Mouse (Mus musculus) lung, postnatal 36 days (tissue): ENCODE results near the gene Tex38.

Experiments
- DNase-seq: peaks from one replicate; pipeline ENCODE4 v3.0.0; 2022; ENCODE audit warnings: mixed read lengths

Gene Tex38

GRCm38 (mm10) chr4:115780918-115781317, at the start of gene Tex38:
Tex38 (minus strand) TSS chr4:115781018.
- DNase-seq, result no peak

DNA sequence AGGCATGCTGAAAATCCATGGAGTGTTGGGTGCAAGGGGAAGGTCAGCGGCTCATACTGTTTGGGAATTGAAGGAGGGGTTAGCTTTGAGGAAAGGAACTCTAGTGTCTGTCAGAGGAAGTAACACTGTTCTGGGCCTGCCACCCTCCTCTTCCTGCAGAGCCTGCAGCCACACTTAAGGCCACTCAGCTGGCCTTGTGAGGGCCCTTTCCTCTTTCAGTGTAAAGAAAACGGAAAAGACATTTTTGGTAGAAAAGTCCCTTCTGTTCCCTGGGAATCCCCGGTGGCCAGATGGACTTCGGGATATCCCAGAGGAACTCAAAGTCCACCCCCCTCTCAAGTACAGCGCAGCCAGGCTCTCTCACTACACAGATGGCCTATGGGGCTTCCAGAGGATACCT, 49.7 kb upstream of the Tex38 start:
- DNase-seq, result no peak

DNA sequence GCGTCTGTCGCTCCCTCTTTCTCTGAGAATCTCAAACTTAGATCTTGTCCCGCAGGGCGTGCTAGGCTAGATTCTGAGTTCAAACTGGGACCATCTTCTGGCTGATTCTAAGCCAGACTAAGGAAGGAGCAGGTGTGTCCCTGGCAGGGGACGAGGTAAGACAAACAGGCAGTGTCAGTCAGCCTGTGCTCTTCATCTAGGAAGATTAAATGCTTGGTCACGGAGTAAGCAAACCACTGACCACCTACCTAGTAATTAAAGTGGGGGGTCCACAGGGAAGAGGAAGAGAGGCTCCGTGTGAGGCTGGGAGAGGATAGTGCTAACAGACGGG, 47.7 kb upstream of the Tex38 start:
- no peak for DNase-seq

GRCm38 (mm10) chr4:115827888-115828571, 47.2 kb upstream of the Tex38 start, which contains the start of gene Mob3c:
Mob3c (plus strand) TSS chr4:115828092.
- DNase-seq, result peak; percentile 92

DNA sequence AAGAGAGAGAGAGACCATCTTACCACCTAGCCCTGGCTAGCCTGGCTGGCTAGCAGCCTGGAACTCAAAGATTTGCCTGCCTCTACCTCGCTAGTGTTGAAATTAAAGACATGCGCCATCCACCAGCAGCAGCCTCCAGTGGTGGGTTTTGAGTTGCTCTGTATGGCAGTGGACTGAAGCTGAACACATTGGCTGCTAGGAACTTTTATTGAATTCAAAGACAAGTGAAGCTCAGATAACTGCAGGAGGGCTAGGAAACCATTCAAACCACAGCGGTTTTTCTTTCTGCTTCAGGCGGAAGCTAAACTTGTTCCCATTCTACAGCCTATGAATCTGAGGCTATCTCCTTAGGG, 46.7 kb upstream of the Tex38 start:
- DNase-seq, result no peak

- no peak for DNase-seq
Observed at GRCm38 (mm10) chr4:115827066-115827465, 46.2 kb upstream of the Tex38 start.

DNA sequence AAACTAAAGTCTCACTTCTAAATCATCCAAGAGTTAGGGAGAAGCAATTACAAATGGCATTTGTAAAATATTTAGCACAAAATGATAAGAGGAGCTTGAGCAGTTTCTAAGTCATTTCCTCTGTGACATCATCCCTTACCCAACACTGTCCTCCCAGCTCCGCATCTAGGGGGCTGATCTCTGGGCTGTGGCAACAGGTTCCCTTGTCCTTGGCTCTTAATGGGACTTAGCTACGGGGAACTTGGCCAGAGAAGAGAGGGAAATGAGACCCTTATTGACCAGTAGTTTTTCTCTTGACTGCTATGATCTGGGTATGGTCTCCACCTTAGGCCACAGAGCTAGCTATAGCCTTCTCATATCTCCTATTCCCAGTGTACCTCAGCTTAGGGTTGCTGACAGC, 44.5 kb upstream of the Tex38 start:
- DNase-seq, result no peak

DNA sequence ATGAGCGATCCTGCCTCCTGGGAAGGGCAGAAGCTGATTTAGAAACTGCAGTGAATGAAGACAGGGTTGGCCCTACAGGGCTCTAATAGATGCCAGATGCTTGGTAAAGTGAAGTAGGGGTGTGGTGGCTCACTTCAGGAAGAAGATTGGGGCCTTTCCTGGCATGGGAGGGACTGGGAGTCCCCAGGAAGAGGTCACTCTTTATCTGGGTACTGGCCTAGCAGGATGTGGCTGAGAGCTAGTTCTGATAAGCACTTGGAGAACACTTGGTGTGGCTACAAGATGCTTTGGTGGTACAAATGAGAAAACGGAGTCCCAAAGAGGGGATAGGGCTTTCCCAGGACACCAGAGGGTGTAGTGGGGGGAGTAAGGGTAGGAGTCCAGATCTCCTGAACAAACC, 43.4 kb upstream of the Tex38 start:
- peak; percentile 61 for DNase-seq

DNA sequence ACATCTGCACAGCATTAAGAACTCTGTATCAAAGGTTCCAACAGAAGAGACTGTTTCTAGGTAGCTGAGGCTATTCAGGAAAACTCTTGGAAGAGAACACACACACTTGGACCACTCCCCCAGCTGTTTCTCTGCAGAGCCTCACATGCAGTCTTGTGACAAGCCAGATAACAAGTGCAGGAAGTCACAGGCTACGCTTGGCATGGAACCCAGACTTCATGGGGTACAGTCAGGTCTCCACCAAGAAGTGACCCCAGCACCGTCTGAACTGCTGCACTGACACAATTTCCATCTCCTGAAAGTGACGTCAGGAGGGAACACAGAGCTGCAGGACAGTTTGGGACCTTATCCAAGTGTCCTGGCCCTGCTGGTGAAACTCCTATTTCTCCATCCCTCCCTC, 41.1 kb upstream of the Tex38 start:
- DNase-seq, result peak; percentile 76

DNA sequence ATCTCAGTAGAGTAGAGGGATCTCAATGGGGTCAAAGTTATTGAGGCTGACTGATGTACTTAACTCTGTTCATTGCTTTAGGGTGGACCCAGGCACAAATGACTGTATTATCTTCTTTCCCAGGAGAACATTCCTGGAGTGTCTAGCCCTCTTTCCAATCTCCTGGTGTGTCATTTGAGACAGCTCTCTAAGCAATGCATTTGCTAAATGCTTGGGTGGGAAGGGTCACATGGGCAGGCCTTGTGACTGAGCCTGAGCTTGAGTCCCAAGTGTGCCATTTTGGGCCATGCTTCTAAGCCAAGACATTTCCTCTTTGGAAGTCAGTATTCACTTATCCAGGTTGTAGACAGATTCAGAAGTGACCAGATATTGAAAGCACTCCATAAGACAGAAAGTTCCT, 40.6 kb upstream of the Tex38 start:
- DNase-seq, result no peak

- DNase-seq, result no peak
Observed at GRCm38 (mm10) chr4:115820944-115821343, 40.1 kb upstream of the Tex38 start.

- no peak for DNase-seq
Observed at GRCm38 (mm10) chr4:115820199-115820598, 39.4 kb upstream of the Tex38 start.

- no peak for DNase-seq
Observed at GRCm38 (mm10) chr4:115815606-115816005, 34.8 kb upstream of the Tex38 start.

- no peak for DNase-seq
Observed at GRCm38 (mm10) chr4:115812326-115812725, 31.5 kb upstream of the Tex38 start.

DNA sequence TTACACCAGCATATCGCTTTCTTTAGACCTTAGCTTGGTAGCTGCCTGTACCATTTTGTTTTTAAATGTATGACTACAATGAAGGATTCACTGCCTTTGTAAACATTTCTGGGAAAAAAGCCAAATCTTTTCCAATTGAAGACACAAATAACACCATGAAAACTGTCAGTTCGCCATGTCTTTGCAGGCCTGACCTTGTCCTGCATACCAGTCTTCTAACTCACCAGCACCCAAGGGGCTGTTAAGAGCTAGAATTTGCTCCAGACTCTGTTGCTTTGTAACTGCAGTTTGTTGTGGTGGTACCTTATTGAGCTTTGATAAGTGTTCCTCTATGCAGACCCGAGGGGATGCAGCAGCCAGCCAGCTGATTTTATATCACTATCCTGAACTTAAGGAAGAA, 19.2 kb upstream of the Tex38 start:
- no peak for DNase-seq

- no peak for DNase-seq
Observed at GRCm38 (mm10) chr4:115795360-115795759, 14.5 kb upstream of the Tex38 start.

DNA sequence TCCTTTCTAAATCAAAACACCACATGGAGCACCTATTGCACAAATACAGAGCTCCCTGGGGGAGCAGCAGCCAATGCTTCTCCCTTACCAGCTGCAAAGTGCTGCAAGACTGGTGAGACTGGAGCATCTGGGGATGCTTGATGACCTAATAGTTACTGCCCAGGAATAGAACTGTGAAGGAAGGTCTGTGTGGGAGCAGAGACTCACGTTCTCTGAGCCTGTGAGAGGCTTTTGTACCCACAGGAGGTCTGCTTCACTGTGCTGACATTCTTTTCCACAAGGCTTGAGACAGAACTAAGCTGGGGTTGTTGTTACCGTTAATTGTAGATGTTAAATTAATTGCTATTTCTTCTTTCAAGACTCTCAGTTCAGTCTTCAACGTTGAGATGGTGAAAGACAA, 10.0 kb upstream of the Tex38 start:
- DNase-seq, result no peak

GRCm38 (mm10) chr4:115785511-115786034, 4.8 kb upstream of the Tex38 start:
- peak; percentile 9 for DNase-seq

DNA sequence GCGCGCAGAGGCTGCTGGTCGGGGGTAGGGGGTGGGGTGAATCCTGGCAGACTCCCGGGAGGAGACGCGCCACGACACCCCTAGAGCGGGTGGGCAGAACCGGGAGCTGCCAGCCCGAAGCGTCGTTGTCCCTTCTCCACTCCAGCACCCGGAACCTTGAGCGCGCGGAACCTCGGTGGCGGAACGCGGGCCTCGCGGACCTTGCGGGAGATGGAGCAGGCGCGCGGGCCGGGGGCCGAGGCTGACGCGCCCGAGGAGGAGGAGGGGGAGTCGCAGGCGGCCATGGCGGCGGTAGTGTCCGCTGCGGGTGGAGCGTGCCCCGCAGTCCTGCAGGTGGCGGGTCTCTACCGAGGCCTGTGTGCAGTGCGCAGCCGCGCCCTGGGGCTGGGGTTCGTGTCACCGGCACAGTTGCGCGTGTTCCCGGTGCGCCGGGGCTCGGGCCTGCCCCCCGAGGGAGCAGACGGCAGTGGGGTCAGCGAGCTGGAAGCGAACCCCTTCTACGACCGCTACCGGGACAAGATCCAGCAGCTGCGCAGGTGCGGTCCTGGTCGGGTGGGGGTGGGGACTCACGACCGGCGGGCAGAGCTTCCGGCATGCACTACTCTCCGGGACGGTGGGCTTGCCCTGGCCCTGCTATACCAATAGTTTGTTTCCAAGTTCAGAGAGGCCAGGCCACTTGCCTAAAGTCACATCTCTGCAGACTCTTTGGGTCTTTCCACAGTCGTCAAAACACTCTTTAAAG, 4.1 kb upstream of the Tex38 start, which contains the start of gene Atpaf1:
TSS of gene Atpaf1 (plus strand) at position 44 of the 742 bp plus-strand sequence.
- peak; percentile 64 for DNase-seq

- no peak for DNase-seq
Observed at GRCm38 (mm10) chr4:115782026-115782805, 1.4 kb upstream of the Tex38 start.

DNA sequence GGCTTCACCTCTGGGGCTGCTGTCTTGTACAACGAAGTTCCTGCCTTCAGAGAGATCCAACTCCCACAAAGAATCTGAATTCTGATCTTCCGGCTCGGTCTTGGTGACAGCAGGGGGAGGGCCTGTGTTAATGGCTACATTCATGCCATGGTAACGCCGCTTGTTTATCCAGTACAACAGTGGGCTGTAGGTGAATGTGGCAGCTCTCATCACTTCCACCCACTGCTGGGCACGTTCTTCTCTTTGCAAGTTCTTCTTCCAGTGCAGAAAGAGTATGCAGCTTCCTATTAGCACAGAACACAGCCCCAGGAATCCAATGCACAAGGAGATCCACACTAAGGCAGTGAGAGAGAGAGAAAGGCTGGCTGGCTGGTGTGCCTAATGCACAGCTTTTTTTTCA, 549 bp downstream of the Tex38 start:
- no peak for DNase-seq

DNA sequence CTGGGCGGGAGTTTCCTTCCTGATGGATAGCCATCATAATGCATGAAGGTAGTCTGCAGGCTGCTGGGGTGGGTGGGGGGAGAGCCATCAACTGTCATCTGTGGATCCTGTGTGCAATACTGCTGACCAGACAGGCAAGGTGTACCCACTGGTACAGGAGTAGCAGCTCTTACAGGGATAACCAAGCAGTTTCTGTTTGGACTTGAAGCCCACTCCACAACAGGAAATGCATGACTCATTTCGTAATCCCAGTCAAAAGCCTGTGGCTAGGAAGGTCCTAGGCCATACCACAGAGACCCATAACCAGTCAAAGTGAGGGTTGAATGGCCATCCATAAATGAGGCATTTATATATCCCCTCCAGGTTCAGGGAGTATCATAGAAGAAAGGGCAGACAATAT, 3.2 kb downstream of the Tex38 start:
- no peak for DNase-seq

DNA sequence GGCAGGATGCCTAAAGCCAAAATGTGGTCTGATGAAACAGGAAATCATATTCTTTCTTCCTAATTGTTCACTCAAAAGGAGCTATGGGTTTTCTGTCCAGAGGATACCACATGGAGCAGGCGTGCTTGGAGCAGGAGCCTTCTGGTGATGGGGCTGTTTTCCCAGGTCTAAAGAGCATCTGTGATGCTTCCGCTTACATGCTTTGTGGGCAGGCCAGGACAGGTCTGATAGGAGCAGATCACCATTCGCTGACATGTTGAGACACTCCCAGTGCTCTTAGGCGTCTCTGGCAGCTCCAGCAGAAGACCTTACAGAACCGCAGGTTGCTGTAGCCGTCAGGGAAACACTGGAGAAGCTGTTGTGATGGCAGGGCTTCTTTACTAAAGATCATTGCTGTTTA, 5.8 kb downstream of the Tex38 start:
- DNase-seq, result no peak
